Mouse (Mus musculus) ovary, adult 2 months (tissue): ENCODE measurements around the gene Mtss1l. TPM values are rescaled to one million over a fixed set of nuclear protein-coding genes. Genes with fewer than 3 reads are reported as not detected.

Experiments
- polyA plus RNA-seq: library from polyadenylated mRNA; depleted of rRNA; stranded (reverse); fragments of >200 nt; gene quantifications from 2 replicates; pipeline ENCODE4 v1.2.3, GENCODE M21; 2012; rRNA removed

Gene Mtss1l
- 136 and 164 TPM in 2 replicates for polyA plus RNA-seq

DNA sequence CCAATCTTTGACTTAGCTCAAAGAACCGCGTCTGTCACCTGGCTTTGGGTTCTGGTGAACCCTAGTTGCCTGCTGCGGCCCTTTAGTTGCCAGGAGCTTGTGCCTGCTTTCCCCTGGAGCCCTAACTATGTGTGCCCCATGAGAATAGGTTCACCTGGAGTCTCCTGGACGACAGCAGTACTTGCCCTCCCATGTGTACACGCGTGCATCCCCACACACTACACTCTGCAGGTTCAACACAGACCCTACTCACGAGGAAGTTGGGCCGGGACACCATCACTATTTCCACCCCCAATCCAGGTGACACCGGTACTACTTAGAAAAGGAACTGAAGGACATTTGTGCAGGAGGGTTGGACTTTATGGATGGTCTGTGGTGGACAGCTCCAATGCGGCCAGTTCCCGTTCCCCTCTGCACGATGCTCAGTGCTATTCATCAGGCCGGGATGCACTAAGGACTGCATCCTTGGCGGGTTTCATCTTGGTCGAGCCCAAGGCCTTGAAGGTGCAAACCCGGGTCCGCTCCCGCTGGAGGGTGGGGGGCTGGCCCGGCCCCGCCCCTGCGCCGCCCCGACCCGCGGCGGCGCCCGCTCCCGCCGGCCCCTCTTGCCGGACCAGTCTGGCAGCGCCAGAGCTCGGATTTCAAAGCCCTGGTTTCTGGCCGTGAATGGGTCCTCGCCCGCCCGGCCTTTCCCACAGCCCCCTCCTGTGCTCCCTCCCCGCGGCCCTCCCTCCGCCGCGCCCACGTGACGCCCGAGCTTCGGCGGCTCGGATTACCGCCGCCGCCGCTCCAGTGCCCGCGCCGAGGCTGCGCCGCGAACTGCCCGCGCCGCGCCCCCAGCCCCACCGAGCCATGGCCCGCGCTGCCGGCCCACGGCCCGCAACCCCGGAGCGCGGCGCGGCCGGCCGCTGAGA, at the start of gene Mtss1l:
Mtss1l (plus strand) TSS at position 792 of the 914 bp plus-strand sequence.

Other genes starting within 250 kb of the Mtss1l start
- 51.5 and 64.9 TPM in 2 replicates for gene Vac14, start 102.9 kb upstream of the Mtss1l start, polyA plus RNA-seq
- 20.3 and 24.4 TPM in 2 replicates for gene Il34, start 84.4 kb downstream of the Mtss1l start, polyA plus RNA-seq
- 25.0 and 29.7 TPM in 2 replicates for gene Cog4, start 125.1 kb downstream of the Mtss1l start, polyA plus RNA-seq
- 37.1 and 51.3 TPM in 2 replicates for gene Sf3b3, start 125.3 kb downstream of the Mtss1l start, polyA plus RNA-seq
- 30.6 and 39.6 TPM in 2 replicates for gene Fuk, start 181.0 kb downstream of the Mtss1l start, polyA plus RNA-seq
- gene St3gal2, start 198.4 kb downstream of the Mtss1l start, polyA plus RNA-seq: 50.7 and 64.4 TPM in 2 replicates